Mouse (Mus musculus) kidney, postnatal 0 days (tissue): ENCODE data around the gene Mfap3l. TPM values are rescaled to one million over a fixed set of nuclear protein-coding genes. Genes with fewer than 3 reads are reported as not detected.

ENCODE experiments used
- ATAC-seq: fragments of 200-750 bp; cut with Nextera tagmentation; replicated peaks from 2 replicates; pipeline ENCODE4 v1.8.0; 2017; ENCODE audit warnings: low read depth, moderate number of reproducible peaks, moderate TSS enrichment, moderate library complexity; ENCODE audit not compliant: low FRiP score
- DNase-seq: peaks from one replicate; pipeline ENCODE4 v3.0.0-alpha.2; 2016; ENCODE audit warnings: low spot score
- H3K27ac ChIP-seq: fragments of 300-500 bp; sonication (generic); 2 replicates; pipeline ENCODE4 v1.5.1; 2014; ENCODE audit warnings: mild to moderate bottlenecking
- H3K27me3 ChIP-seq: fragments of 300-500 bp; sonication (generic); 2 replicates; pipeline ENCODE4 v1.6.1; 2014; ENCODE audit warnings: low read length, mixed read lengths; ENCODE audit not compliant: insufficient read depth
- H3K36me3 ChIP-seq: fragments of 300-500 bp; sonication (generic); 2 replicates; pipeline ENCODE4 v1.6.1; 2014; ENCODE audit warnings: low read length, mixed read lengths; ENCODE audit not compliant: insufficient read depth
- H3K4me1 ChIP-seq: fragments of 300-500 bp; sonication (generic); replicated peaks from 2 replicates; pipeline ENCODE4 v1.6.1; 2014; ENCODE audit warnings: antibody characterized with exemption, low read length, mixed read lengths; ENCODE audit not compliant: insufficient read depth
- H3K4me2 ChIP-seq: fragments of 300-500 bp; sonication (generic); 2 replicates; pipeline ENCODE4 v1.6.1; 2014; ENCODE audit warnings: mild to moderate bottlenecking, low read length, moderate library complexity, mixed read lengths
- H3K4me3 ChIP-seq: fragments of 300-500 bp; sonication (generic); replicated peaks from 2 replicates; pipeline ENCODE4 v1.5.1; 2014; ENCODE audit warnings: low read depth, low read length
- H3K9ac ChIP-seq: fragments of 300-500 bp; sonication (generic); 2 replicates; pipeline ENCODE4 v1.6.1; 2014; ENCODE audit warnings: low read depth, low read length
- H3K9me3 ChIP-seq: fragments of 300-500 bp; sonication (generic); replicated peaks from 2 replicates; pipeline ENCODE4 v1.6.1; 2016; ENCODE audit warnings: low read length, inconsistent platforms, mixed read lengths
- CTCF ChIP-seq: IDR thresholded peaks from 2 replicates; pipeline ENCODE4 v1.5.1; 2016; ENCODE audit warnings: antibody characterized with exemption, low read depth, mild to moderate bottlenecking, moderate library complexity
- WGBS: fragments of 180-500 bp; shearing (Covaris S2); extraction: QIAGEN DNeasy Blood & Tissue Kit; methylation state at CpG from one replicate; pipeline ENCODE4 v1.1.7; 2014; 5-methylcytosine and 5-hydroxymethylcytosine counted together
- polyA plus RNA-seq: library from polyadenylated mRNA; unstranded; fragments of >200 nt; fragmentation: Nextera tagmentation; extraction: Ambion mirVana; gene quantifications from 2 replicates; pipeline ENCODE4 v1.2.1, GENCODE M21; 2015

The Mfap3l gene
- polyA plus RNA-seq, 1 experiment from 2014 or later = 4.4 TPM

- no peak for ATAC-seq
- under 1% methylated on average over 56 of the region's 56 CpGs for WGBS
- no peaks in the 10 kb centered on the region for H3K9me3 ChIP-seq
- H3K36me3 ChIP-seq = no peaks in the 10 kb centered on the region
- H3K4me2 ChIP-seq = peak overlapping the region; percentile 85
- DNase-seq = peak; percentile 21
- H3K4me1 ChIP-seq = 0 out of 2 replicates have a peak, but pooled peaks cover 5% of the 10 kb centered on the region
- H3K9ac ChIP-seq = peak overlapping the region; percentile 63
- H3K27ac ChIP-seq = peak overlapping the region; percentile 27; the same call in 1 of the 2 replicates
- H3K27me3 ChIP-seq = no peaks in the 10 kb centered on the region
- peak overlapping the region; percentile 63 for H3K4me3 ChIP-seq
- TF ChIP-seq CTCF = peak; percentile 35
Measured at GRCm38 (mm10) chr8:60632933-60633655, 467 bp downstream of the Mfap3l start.

GRCm38 (mm10) chr8:60634921-60635320 is 2.3 kb downstream of the Mfap3l start:
- no peak overlapping the region for H3K27ac ChIP-seq
- H3K9me3 ChIP-seq = no peaks in the 10 kb centered on the region
- no peaks in the 10 kb centered on the region for H3K27me3 ChIP-seq
- DNase-seq = no peak
- no peaks in the 10 kb centered on the region for H3K36me3 ChIP-seq
- ATAC-seq = no peak
- WGBS = 74% methylated on average over 2 of the region's 2 CpGs
- H3K4me3 ChIP-seq = no peak overlapping the region
- no peak for TF ChIP-seq CTCF
- H3K4me1 ChIP-seq = 0 out of 2 replicates have a peak, but pooled peaks cover 5% of the 10 kb centered on the region
- H3K4me2 ChIP-seq = no peak overlapping the region
- no peak overlapping the region for H3K9ac ChIP-seq

- H3K4me2 ChIP-seq = no peak overlapping the region
- no peaks in the 10 kb centered on the region for H3K36me3 ChIP-seq
- ATAC-seq (no peak), DNase-seq (no peak)
- no peak overlapping the region for H3K27ac ChIP-seq
- no peak for TF ChIP-seq CTCF
- 0 out of 2 replicates have a peak, but pooled peaks cover 5% of the 10 kb centered on the region for H3K4me1 ChIP-seq
- H3K9ac ChIP-seq = no peak overlapping the region
- no peaks in the 10 kb centered on the region for H3K27me3 ChIP-seq
- H3K9me3 ChIP-seq = no peaks in the 10 kb centered on the region
- H3K4me3 ChIP-seq = no peak overlapping the region
Measured at GRCm38 (mm10) chr8:60635846-60636245, 3.2 kb downstream of the Mfap3l start.

GRCm38 (mm10) chr8:60640046-60640445 is 7.4 kb downstream of the Mfap3l start:
- ATAC-seq (no peak), DNase-seq (no peak)
- no peaks in the 10 kb centered on the region for H3K4me1 ChIP-seq
- H3K36me3 ChIP-seq = no peaks in the 10 kb centered on the region
- H3K9ac ChIP-seq = no peak overlapping the region
- H3K4me2 ChIP-seq = no peak overlapping the region
- H3K27me3 ChIP-seq = no peaks in the 10 kb centered on the region
- H3K9me3 ChIP-seq = no peaks in the 10 kb centered on the region
- no peak for TF ChIP-seq CTCF
- H3K27ac ChIP-seq = no peak overlapping the region
- no peak overlapping the region for H3K4me3 ChIP-seq
- WGBS = 84% methylated on average over 17 of the region's 17 CpGs

- no peak overlapping the region for H3K9ac ChIP-seq
- 74% methylated on average over 6 of the region's 6 CpGs for WGBS
- H3K27me3 ChIP-seq = no peaks in the 10 kb centered on the region
- no peak for TF ChIP-seq CTCF
- H3K9me3 ChIP-seq = no peaks in the 10 kb centered on the region
- DNase-seq = no peak
- H3K4me2 ChIP-seq = no peak overlapping the region
- H3K4me3 ChIP-seq = no peak overlapping the region
- ATAC-seq = no peak
- H3K4me1 ChIP-seq = no peaks in the 10 kb centered on the region
- H3K36me3 ChIP-seq = no peaks in the 10 kb centered on the region
- H3K27ac ChIP-seq = no peak overlapping the region
Measured at GRCm38 (mm10) chr8:60643416-60644020, 10.9 kb downstream of the Mfap3l start.

- Histone ChIP-seq H3K9me3 (no peaks in the 10 kb centered on the region), H3K4me1 (no peaks in the 10 kb centered on the region), H3K27me3 (no peaks in the 10 kb centered on the region), H3K27ac (no peak overlapping the region), H3K4me3 (no peak overlapping the region), H3K36me3 (no peaks in the 10 kb centered on the region), H3K9ac (no peak overlapping the region), H3K4me2 (no peak overlapping the region)
- no peak for DNase-seq
- no peak for TF ChIP-seq CTCF
- 65% methylated on average over 4 of the region's 4 CpGs for WGBS
- no peak for ATAC-seq
Measured at GRCm38 (mm10) chr8:60645164-60645563, 12.5 kb downstream of the Mfap3l start.
